Mouse (Mus musculus) embryonic fibroblast, embryonic 13.5 days (primary cell): ENCODE measurements at regions not wholly inside any gene's neighbourhood (a gene's known extent, or its start where the extent isn't known, plus 50 kb on each side); places are given as distances from the start of the nearest gene placed in this dataset.

Experiments
- CTCF ChIP-seq: IDR thresholded peaks from 2 replicates; pipeline ENCODE4 v1.5.1; 2011; ENCODE audit warnings: mild to moderate bottlenecking, control low read depth, low read length, moderate library complexity, borderline replicate concordance; ENCODE audit not compliant: insufficient read depth
- POLR2A ChIP-seq: IDR thresholded peaks from 2 replicates; pipeline ENCODE4 v1.6.1; 2011; ENCODE audit warnings: low read depth, mild to moderate bottlenecking, control low read depth, low read length, moderate library complexity

DNA sequence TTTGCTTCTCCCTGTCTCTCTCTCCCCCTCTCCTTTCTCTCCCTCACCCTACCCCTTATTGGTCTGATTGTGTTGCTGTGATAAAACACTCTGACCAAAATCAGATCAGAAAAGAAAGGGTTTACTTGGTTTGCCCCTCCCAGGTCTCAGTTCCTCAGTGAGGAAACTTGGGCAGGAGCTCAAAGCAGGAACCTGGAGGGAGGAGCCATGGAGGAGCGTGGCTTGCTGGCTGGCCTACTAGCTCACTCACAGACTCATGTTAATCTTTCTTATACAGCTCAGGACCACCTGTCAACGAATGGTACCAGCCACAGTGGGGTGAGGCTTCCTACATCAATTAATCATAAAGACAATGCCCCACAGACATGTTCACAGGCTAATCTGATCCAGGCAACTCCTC is 339.4 kb downstream of the Fam49a start:
- TF ChIP-seq POLR2A, result no peak
- TF ChIP-seq CTCF, result no peak
